Mouse (Mus musculus) right cerebral cortex, postnatal 4 days (tissue): ENCODE measurements around the gene Celsr3.

Experiments
- DNase-seq: peaks from one replicate; pipeline ENCODE4 v3.0.0-alpha.2; 2022

The Celsr3 gene

GRCm38 (mm10) chr9:108807674-108808073, 18.4 kb upstream of the Celsr3 start:
- no peak for DNase-seq

- peak; percentile 99 for DNase-seq
Measured at GRCm38 (mm10) chr9:108808163-108808665, 17.9 kb upstream of the Celsr3 start, which contains the start of gene Nckipsd. Nckipsd (plus strand) TSS chr9:108808368.

GRCm38 (mm10) chr9:108809188-108809587, 16.9 kb upstream of the Celsr3 start:
- no peak for DNase-seq

DNA sequence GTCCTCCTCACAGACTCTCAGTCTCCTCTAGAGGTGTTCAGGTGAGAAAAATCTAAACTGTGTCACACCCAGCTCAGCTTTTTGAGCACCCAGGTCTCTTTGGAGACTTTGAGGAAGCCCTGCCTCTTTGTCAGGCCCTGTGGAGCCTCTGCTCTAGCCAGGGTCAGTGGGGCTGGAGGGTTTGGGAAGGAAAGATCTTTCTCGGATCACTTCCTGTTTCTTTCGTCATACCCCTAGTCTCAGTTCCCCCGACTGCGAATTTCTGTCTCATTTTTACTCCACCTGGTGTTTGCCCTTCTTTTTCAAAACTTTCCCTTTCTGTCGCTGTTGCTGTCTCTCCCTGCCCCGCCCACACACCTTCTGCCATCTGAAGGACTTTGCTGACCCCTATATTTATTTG, 16.4 kb upstream of the Celsr3 start:
- DNase-seq: no peak

GRCm38 (mm10) chr9:108810516-108810915, 15.6 kb upstream of the Celsr3 start:
- no peak for DNase-seq

DNA sequence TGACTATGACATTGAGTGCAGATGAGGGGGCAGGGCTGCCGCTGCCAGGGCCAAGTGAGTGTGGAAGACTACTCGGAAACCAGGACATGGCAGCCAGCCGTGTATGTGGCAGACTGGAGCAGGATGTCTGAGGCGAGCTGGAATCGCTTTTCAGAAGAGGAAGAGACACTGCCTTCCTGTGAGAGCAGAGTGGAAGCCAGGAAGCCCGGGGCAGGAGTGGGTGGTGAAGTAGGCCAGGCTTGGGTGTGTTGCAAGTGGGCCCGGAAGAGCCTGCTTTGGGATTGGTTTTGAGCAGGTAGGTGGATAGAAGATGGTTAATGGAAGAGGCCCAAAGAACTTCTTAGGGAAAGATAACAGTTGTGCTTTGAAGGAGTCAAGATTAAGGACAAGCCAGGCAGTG, 10.6 kb upstream of the Celsr3 start:
- no peak for DNase-seq

DNA sequence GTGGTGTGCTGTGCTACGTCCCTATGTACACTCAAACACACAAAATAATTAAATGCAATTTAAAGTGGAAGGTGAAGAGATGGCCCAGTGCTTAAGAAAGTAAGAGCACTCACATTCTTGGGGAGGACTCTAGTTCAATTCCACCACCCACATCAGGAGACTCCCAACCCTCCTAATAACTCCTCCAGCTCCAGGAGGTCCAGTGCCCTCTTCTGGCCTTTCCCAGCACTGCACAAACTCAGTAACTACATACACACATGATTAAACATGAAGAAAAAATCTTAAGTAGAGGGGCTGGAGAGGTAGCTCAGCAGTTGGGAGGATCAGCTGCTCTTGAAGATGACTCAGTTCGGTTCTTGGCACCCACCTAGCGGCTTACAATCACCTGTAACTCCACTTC, 6.6 kb upstream of the Celsr3 start:
- peak; percentile 77 for DNase-seq

GRCm38 (mm10) chr9:108820077-108820476, 6.0 kb upstream of the Celsr3 start:
- DNase-seq: no peak

DNA sequence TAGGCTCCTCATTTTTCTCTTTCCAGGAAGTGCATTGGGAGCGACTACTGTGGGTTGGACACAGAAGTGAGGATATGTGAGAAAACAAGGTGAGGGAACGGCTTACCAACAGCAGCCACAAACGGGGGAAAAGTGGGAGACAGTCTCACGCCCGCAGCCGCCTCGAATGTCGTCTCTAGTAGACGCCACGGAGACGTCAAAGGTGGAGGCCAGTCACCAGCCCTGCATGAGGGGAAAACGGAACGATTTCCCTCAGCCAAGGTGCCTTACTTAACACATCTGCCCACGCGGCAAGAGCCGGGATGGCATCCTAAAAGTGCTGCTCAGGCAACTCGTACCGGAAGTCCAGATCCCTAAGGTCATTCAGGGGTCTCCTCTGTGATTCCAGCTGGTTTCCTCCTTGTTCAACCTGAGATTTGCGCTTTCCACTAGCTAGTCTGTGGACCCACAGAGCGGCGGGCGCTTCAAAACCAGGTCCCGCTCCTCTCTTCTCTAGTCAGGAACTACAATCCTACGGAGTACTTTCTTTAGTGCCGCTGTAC, 1.9 kb upstream of the Celsr3 start:
- DNase-seq: no peak

GRCm38 (mm10) chr9:108824755-108825413, 1.2 kb upstream of the Celsr3 start:
- DNase-seq: peak; percentile 87

GRCm38 (mm10) chr9:108826700-108827340, 700 bp downstream of the Celsr3 start:
- DNase-seq: peak; percentile 65

- no peak for DNase-seq
Measured at GRCm38 (mm10) chr9:108827454-108827853, 1.3 kb downstream of the Celsr3 start.

- no peak for DNase-seq
Measured at GRCm38 (mm10) chr9:108827906-108828305, 1.8 kb downstream of the Celsr3 start.

DNA sequence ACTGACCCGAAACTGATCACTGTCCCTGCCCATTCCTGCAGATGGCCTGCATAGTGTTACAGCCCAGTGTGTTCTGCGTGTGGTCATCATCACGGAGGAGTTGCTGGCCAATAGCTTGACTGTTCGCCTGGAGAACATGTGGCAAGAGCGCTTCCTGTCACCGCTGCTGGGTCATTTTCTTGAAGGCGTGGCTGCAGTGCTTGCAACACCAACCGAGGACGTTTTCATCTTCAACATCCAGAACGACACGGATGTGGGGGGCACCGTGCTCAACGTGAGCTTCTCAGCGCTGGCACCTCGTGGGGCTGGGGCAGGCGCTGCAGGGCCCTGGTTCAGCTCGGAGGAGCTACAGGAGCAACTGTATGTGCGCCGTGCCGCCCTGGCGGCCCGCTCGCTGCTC, 5.5 kb downstream of the Celsr3 start:
- no peak for DNase-seq

GRCm38 (mm10) chr9:108832390-108833108, 6.4 kb downstream of the Celsr3 start:
- peak; percentile 69 for DNase-seq

DNA sequence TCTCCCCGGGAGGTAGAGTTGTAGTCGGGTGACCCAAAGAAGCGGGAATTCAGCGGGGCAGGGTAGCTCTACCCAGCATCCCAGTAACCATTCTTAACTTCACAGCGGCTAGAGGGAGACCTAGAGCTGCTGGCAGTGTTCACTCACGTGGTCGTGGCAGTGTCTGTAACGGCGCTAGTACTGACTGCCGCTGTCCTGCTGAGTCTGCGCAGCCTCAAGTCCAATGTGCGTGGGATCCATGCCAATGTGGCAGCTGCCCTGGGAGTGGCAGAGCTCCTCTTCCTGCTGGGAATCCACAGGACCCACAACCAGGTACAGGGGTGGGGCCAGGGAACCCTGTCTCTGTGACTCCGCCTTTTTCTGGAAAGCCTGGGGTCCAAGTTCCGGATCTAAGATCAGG, 16.9 kb downstream of the Celsr3 start:
- peak; percentile 51 for DNase-seq

DNA sequence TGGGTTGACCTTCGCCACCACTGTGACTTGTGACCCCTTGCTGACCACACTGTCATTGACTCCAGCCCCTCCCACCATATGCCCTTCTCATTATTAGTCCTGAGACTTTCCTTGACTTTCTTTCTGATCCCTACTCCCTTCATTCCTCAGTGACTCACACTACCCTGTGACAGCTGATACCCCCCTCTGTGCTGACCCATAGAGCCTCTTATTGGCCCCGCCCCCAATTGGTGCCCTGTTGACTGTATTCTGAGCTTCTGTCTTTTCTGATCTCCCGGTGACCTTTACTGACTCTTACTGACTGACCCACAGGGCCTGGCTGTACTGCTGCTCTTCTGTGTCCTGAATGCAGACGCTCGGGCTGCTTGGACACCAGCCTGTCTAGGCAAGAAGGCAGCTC, 19.3 kb downstream of the Celsr3 start:
- no peak for DNase-seq

DNA sequence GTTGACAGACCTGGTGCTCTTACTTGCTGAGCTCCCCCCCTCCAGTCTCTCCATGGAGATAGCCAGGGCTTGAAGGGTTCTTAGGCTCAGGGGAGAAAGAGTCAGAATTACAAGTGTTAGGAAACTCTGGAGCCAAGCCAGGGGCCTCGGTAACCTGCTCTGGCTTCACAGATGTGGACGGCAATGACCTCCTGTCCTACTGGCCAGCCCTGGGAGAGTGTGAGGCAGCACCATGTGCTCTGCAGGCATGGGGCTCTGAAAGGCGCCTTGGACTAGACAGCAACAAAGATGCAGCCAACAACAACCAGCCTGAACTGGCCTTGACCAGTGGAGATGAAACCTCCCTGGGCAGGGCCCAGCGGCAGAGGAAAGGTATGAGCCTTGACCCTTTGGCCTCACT, 21.3 kb downstream of the Celsr3 start:
- DNase-seq: no peak

DNA sequence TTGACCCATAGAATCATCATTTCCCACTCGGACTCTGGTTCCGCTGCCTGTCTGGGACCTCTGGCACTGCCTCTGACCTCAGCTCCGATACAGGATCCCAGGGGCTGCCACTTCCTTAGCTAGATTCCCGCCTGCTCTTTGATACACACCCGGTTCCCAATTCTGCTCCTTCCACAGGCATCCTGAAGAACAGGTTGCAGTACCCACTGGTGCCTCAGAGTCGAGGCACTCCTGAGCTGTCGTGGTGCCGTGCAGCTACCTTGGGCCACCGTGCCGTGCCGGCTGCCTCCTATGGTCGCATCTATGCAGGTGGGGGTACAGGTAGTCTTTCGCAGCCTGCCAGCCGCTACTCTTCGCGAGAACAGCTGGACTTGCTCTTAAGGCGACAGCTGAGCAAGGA, 22.3 kb downstream of the Celsr3 start:
- DNase-seq: no peak

DNA sequence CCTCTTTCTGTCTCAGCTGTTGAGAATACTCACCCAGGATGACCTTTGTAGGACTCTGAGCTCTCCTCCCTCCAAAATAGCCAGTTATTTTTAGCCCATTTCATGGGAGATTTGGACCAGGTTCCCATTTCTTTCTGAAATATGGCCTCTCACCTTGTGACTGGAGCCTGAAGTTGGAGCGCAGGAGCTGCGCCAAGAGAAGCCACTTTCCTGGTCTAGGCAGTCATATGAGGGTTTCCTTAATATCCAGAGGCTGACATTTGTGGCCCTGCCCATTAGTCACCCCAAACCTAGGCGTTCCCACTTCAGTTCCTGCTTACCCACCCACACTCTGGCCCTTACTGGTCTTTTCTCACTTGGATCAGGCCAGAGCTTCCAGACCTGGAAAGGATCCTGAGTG, 26.9 kb downstream of the Celsr3 start, which contains the start of gene Slc26a6:
Gene Slc26a6 (plus strand): TSS at position 308 of the 400 bp plus-strand sequence.
- no peak for DNase-seq

- DNase-seq: peak; percentile 82
Measured at GRCm38 (mm10) chr9:108853635-108854240, 27.6 kb downstream of the Celsr3 start.

DNA sequence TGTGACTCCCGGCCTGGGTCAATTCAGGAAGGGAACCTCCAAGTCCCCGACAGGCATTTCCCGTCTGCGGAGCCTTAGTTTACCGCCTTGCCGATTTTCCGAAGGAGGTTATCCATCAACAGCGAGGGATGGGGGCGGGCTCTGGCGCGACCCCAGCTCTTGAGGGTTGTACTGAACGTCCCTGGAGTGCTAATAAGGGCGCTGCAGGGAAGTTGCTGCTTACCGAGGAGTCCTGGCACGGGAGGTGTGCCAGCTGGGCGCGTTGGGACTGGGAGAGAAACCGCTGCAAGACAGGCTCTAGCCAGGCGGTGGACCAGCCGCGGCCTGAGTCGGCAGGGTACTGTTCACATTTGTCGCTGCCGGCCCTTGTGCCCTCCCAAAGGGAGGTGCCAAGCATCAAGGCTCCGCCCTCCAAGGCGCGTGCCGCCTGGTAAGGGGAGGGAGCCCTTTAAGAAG, 28.1 kb downstream of the Celsr3 start:
- DNase-seq: peak; percentile 82

- no peak for DNase-seq
Measured at GRCm38 (mm10) chr9:108855335-108855734, 29.2 kb downstream of the Celsr3 start.
